Mouse (Mus musculus): ENCODE results near the gene Churc1. TPM values are rescaled to one million over a fixed set of nuclear protein-coding genes. Genes with fewer than 3 reads are reported as not detected.

Churc1 gene
- polyA plus RNA-seq, 1 experiment from 2014 or later: 199 TPM

- Histone ChIP-seq H3K27ac (ENCODE audit: low read length) (no peak overlapping the region), H3K36me3 (ENCODE audit: control insufficient read depth, insufficient read depth) (no peaks in the 10 kb centered on the region), H3K4me2 (ENCODE audit: low read depth, low read length) (no peak overlapping the region), H3K4me1 (ENCODE audit: control insufficient read depth, insufficient read depth, low read length) (peaks cover 5% of the 10 kb centered on the region; the same call in 1 of the 2 replicates), H3K4me3 (ENCODE audit: low read length) (no peak overlapping the region), H3K27me3 (ENCODE audit: control insufficient read depth, insufficient read depth, low read length) (no peaks in the 10 kb centered on the region), H3K9me3 (replicated peaks; ENCODE audit: control insufficient read depth, low read length) (no peaks in the 10 kb centered on the region), H3K9ac (ENCODE audit: low read length) (0 out of 2 replicates have a peak overlapping the region, but pooled peaks have one; percentile 4)
- 39% methylated on average over 7 of the region's 7 CpGs for WGBS
- peak; percentile 83 for ATAC-seq (replicated peaks; ENCODE audit: extremely low read depth, insufficient read depth, low FRiP score)
Measured at GRCm38 (mm10) chr12:76803700-76804252, 38.4 kb downstream of the Churc1 start.

- H3K9me3 ChIP-seq (replicated peaks; ENCODE audit: control insufficient read depth, low read length): no peaks in the 10 kb centered on the region
- no peak overlapping the region for H3K4me3 ChIP-seq (ENCODE audit: low read length)
- no peak overlapping the region for H3K4me2 ChIP-seq (ENCODE audit: low read depth, low read length)
- no peaks in the 10 kb centered on the region for H3K36me3 ChIP-seq (ENCODE audit: control insufficient read depth, insufficient read depth)
- peaks cover 5% of the 10 kb centered on the region; the same call in 1 of the 2 replicates for H3K4me1 ChIP-seq (ENCODE audit: control insufficient read depth, insufficient read depth, low read length)
- H3K27me3 ChIP-seq (ENCODE audit: control insufficient read depth, insufficient read depth, low read length): no peaks in the 10 kb centered on the region
- 81% methylated on average over 10 of the region's 10 CpGs for WGBS
- no peak overlapping the region for H3K9ac ChIP-seq (ENCODE audit: low read length)
- no peak overlapping the region for H3K27ac ChIP-seq (ENCODE audit: low read length)
- ATAC-seq (replicated peaks; ENCODE audit: extremely low read depth, insufficient read depth, low FRiP score): no peak
Measured at GRCm38 (mm10) chr12:76805056-76805811, 39.9 kb downstream of the Churc1 start.

- no peaks in the 10 kb centered on the region for H3K27me3 ChIP-seq (ENCODE audit: control insufficient read depth, insufficient read depth, low read length)
- H3K9ac ChIP-seq (ENCODE audit: low read length): no peak overlapping the region
- H3K4me1 ChIP-seq (ENCODE audit: control insufficient read depth, insufficient read depth, low read length): peaks cover 4% of the 10 kb centered on the region; the same call in 1 of the 2 replicates
- H3K36me3 ChIP-seq (ENCODE audit: control insufficient read depth, insufficient read depth): no peaks in the 10 kb centered on the region
- H3K27ac ChIP-seq (ENCODE audit: low read length): no peak overlapping the region
- 62% methylated on average over 10 of the region's 10 CpGs for WGBS
- H3K9me3 ChIP-seq (replicated peaks; ENCODE audit: control insufficient read depth, low read length): no peaks in the 10 kb centered on the region
- H3K4me3 ChIP-seq (ENCODE audit: low read length): no peak overlapping the region
- no peak overlapping the region for H3K4me2 ChIP-seq (ENCODE audit: low read depth, low read length)
- ATAC-seq (replicated peaks; ENCODE audit: extremely low read depth, insufficient read depth, low FRiP score): no peak
Measured at GRCm38 (mm10) chr12:76807796-76808195, 42.5 kb downstream of the Churc1 start.

- Histone ChIP-seq H3K4me2 (ENCODE audit: low read depth, low read length) (no peak overlapping the region), H3K4me3 (ENCODE audit: low read length) (no peak overlapping the region), H3K27ac (ENCODE audit: low read length) (no peak overlapping the region), H3K27me3 (ENCODE audit: control insufficient read depth, insufficient read depth, low read length) (no peaks in the 10 kb centered on the region), H3K9me3 (replicated peaks; ENCODE audit: control insufficient read depth, low read length) (no peaks in the 10 kb centered on the region), H3K4me1 (ENCODE audit: control insufficient read depth, insufficient read depth, low read length) (no peaks in the 10 kb centered on the region), H3K9ac (ENCODE audit: low read length) (no peak overlapping the region), H3K36me3 (ENCODE audit: control insufficient read depth, insufficient read depth) (no peaks in the 10 kb centered on the region)
- WGBS: 82% methylated on average over 5 of the region's 5 CpGs
- ATAC-seq (replicated peaks; ENCODE audit: extremely low read depth, insufficient read depth, low FRiP score): no peak
Measured at GRCm38 (mm10) chr12:76810491-76810890, 45.2 kb downstream of the Churc1 start.

- 80% methylated on average over 4 of the region's 4 CpGs for WGBS
- Histone ChIP-seq H3K9ac (ENCODE audit: low read length) (no peak overlapping the region), H3K4me2 (ENCODE audit: low read depth, low read length) (no peak overlapping the region), H3K9me3 (replicated peaks; ENCODE audit: control insufficient read depth, low read length) (no peaks in the 10 kb centered on the region), H3K36me3 (ENCODE audit: control insufficient read depth, insufficient read depth) (no peaks in the 10 kb centered on the region), H3K27me3 (ENCODE audit: control insufficient read depth, insufficient read depth, low read length) (no peaks in the 10 kb centered on the region), H3K4me1 (ENCODE audit: control insufficient read depth, insufficient read depth, low read length) (no peaks in the 10 kb centered on the region), H3K27ac (ENCODE audit: low read length) (no peak overlapping the region), H3K4me3 (ENCODE audit: low read length) (no peak overlapping the region)
- ATAC-seq (replicated peaks; ENCODE audit: extremely low read depth, insufficient read depth, low FRiP score): no peak
Measured at GRCm38 (mm10) chr12:76811006-76811405, 45.7 kb downstream of the Churc1 start.

GRCm38 (mm10) chr12:76813543-76813942 lies 48.2 kb downstream of the Churc1 start:
- H3K4me1 ChIP-seq (ENCODE audit: control insufficient read depth, insufficient read depth, low read length): no peaks in the 10 kb centered on the region
- WGBS: 51% methylated on average over 10 of the region's 10 CpGs

GRCm38 (mm10) chr12:76814120-76814519 lies 48.8 kb downstream of the Churc1 start:
- Histone ChIP-seq H3K27me3 (ENCODE audit: control insufficient read depth, insufficient read depth, low read length) (no peaks in the 10 kb centered on the region), H3K36me3 (ENCODE audit: control insufficient read depth, insufficient read depth) (no peaks in the 10 kb centered on the region), H3K9ac (ENCODE audit: low read length) (no peak overlapping the region), H3K4me3 (ENCODE audit: low read length) (no peak overlapping the region), H3K4me1 (ENCODE audit: control insufficient read depth, insufficient read depth, low read length) (no peaks in the 10 kb centered on the region), H3K4me2 (ENCODE audit: low read depth, low read length) (no peak overlapping the region), H3K9me3 (replicated peaks; ENCODE audit: control insufficient read depth, low read length) (no peaks in the 10 kb centered on the region), H3K27ac (ENCODE audit: low read length) (no peak overlapping the region)
- WGBS: 72% methylated on average over 2 of the region's 2 CpGs
- no peak for ATAC-seq (replicated peaks; ENCODE audit: extremely low read depth, insufficient read depth, low FRiP score)

More at GRCm38 (mm10) chr12:76813543-76813942, 48.2 kb downstream of the Churc1 start:
- no peak for ATAC-seq (replicated peaks; ENCODE audit: extremely low read depth, insufficient read depth, low FRiP score)
- Histone ChIP-seq H3K36me3 (ENCODE audit: control insufficient read depth, insufficient read depth) (no peaks in the 10 kb centered on the region), H3K27ac (ENCODE audit: low read length) (no peak overlapping the region), H3K9me3 (replicated peaks; ENCODE audit: control insufficient read depth, low read length) (no peaks in the 10 kb centered on the region), H3K4me3 (ENCODE audit: low read length) (no peak overlapping the region), H3K27me3 (ENCODE audit: control insufficient read depth, insufficient read depth, low read length) (no peaks in the 10 kb centered on the region), H3K4me2 (ENCODE audit: low read depth, low read length) (no peak overlapping the region), H3K9ac (ENCODE audit: low read length) (no peak overlapping the region)

- Histone ChIP-seq H3K27me3 (ENCODE audit: control insufficient read depth, insufficient read depth, low read length) (peaks cover 10% of the 10 kb centered on the region), H3K4me2 (ENCODE audit: low read depth, low read length) (no peak overlapping the region), H3K27ac (ENCODE audit: low read length) (no peak overlapping the region), H3K4me3 (ENCODE audit: low read length) (no peak overlapping the region), H3K9ac (ENCODE audit: low read length) (no peak overlapping the region), H3K9me3 (replicated peaks; ENCODE audit: control insufficient read depth, low read length) (no peaks in the 10 kb centered on the region), H3K36me3 (ENCODE audit: control insufficient read depth, insufficient read depth) (no peaks in the 10 kb centered on the region), H3K4me1 (ENCODE audit: control insufficient read depth, insufficient read depth, low read length) (no peaks in the 10 kb centered on the region)
- 53% methylated on average over 4 of the region's 4 CpGs for WGBS
- ATAC-seq (replicated peaks; ENCODE audit: extremely low read depth, insufficient read depth, low FRiP score): no peak
Measured at GRCm38 (mm10) chr12:76816720-76817119, 51.4 kb downstream of the Churc1 start.

GRCm38 (mm10) chr12:76817176-76817575 lies 51.8 kb downstream of the Churc1 start:
- ATAC-seq (replicated peaks; ENCODE audit: extremely low read depth, insufficient read depth, low FRiP score): no peak
- Histone ChIP-seq H3K9me3 (replicated peaks; ENCODE audit: control insufficient read depth, low read length) (no peaks in the 10 kb centered on the region), H3K4me1 (ENCODE audit: control insufficient read depth, insufficient read depth, low read length) (no peaks in the 10 kb centered on the region), H3K4me2 (ENCODE audit: low read depth, low read length) (no peak overlapping the region), H3K27me3 (ENCODE audit: control insufficient read depth, insufficient read depth, low read length) (peaks cover 13% of the 10 kb centered on the region), H3K27ac (ENCODE audit: low read length) (no peak overlapping the region), H3K4me3 (ENCODE audit: low read length) (no peak overlapping the region), H3K9ac (ENCODE audit: low read length) (no peak overlapping the region), H3K36me3 (ENCODE audit: control insufficient read depth, insufficient read depth) (no peaks in the 10 kb centered on the region)
- WGBS: 66% methylated on average over 4 of the region's 4 CpGs
